Mouse (Mus musculus): Measurements from ENCODE around the gene Vkorc1l1.
"Not testable (repeated sequence)": the region's sequence is repeated elsewhere in the genome, so short reads cannot be mapped to it uniquely, and the experiment has no call there.

Vkorc1l1 gene

DNA sequence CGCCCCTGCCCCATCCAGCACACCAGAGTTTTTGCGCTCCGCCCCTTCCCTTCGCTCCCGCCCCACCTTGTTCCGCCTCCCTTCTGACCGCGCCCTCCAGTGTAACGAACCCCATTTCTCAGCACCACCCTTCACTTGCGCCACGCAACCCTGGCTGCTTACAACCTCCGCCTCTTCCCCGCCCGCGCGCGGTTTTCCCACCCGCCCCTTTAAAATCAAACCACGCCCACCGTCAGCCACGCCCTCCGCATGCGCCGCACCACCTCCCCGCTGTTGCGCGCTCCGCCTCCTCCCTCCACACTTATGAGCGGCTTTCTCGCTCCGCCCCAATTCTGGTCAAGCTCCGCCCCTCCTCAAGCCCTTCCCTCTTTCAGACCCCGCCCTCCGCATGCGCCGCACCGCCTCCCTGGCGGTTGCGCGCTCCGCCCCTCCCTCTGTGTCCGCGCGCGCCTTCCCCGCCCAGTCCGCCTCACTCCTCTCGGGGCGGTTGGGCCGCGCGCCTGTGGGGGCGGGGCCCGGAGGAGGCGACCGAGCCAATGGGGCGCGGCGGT is at the start of gene Vkorc1l1:
TSS of gene Vkorc1l1 (plus strand) at position 476 of the 551 bp plus-strand sequence.
- DNase-seq (ENCODE audit: low read depth in 1 of 2, low spot score in 2 of 2) = peak; percentile 97 to 99

DNA sequence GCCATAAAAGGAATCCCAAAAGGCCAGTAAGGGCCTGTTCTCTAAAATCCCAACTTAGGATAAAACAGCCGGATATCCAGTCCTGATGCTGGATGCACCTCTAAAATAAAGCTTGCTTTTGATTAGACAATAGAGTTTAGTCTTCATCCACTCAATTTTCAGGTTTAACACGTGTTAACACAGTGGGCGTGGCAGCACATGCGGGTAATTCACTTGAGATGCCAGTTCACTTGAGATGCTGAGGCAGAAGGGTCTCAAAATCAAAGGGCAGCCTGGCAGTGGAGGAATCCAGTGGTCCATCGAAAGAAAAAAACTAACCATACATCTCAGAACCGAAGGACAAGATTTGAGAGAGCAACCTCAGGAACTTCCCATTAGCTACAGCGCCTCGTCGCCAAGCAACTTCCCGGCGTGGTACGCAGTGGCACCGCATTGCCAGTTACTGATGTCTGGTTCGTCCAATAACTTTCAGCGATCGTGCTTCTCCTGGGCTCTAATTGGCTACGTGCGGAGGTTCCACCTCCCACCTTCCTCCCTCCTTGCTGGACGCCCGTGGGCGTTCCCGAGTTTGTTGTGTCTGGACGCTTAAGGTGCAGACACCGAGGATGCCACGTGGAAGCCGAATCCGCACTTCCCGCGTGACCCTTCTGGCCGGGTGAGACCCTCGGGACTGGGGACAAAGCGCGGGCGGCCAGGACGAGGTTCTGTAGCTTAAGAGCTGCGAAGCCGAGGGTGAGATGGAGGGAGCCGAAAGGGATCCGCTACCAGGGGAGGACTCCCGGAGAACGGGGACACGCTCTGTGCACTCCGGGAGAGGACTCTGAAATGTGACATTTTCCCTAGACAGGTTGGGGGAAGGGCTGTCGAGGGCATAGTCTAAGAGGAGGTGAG is 46.3 kb upstream of the Vkorc1l1 start, which contains the start of gene Zbed5:
TSS of gene Zbed5 (plus strand) at position 526 of the 891 bp plus-strand sequence.
- peak; percentile 46 to 69 for DNase-seq (ENCODE audit: low read depth in 1 of 2, low spot score in 2 of 2)

GRCm38 (mm10) chr5:129898449-129898848 is 43.3 kb upstream of the Vkorc1l1 start, which contains the start of gene Phkg1:
Gene Phkg1 (minus strand): TSS chr5:129898549.
- no peak for DNase-seq (ENCODE audit: low read depth in 1 of 2, low spot score in 2 of 2)

DNA sequence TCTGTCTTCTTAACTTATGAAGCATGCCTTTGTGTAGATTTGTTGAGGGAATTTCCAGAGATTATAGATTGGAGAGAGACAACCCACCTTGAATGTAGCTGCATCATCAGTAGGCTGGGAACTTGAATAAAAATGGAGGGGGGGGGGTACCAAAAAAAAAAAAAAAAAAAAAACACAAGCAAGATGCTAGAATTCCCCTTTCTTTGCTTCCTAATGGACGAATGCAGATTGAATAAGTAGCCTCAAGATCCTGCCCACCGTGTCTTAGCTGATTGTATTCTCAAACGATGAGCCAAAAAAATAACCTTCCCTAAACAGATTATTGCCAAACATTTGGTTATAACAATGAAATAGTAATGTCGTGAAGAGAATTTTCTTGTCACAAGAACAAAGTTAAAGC is 34.0 kb upstream of the Vkorc1l1 start:
- no peak for DNase-seq (ENCODE audit: low read depth in 1 of 2, low spot score in 2 of 2)

DNA sequence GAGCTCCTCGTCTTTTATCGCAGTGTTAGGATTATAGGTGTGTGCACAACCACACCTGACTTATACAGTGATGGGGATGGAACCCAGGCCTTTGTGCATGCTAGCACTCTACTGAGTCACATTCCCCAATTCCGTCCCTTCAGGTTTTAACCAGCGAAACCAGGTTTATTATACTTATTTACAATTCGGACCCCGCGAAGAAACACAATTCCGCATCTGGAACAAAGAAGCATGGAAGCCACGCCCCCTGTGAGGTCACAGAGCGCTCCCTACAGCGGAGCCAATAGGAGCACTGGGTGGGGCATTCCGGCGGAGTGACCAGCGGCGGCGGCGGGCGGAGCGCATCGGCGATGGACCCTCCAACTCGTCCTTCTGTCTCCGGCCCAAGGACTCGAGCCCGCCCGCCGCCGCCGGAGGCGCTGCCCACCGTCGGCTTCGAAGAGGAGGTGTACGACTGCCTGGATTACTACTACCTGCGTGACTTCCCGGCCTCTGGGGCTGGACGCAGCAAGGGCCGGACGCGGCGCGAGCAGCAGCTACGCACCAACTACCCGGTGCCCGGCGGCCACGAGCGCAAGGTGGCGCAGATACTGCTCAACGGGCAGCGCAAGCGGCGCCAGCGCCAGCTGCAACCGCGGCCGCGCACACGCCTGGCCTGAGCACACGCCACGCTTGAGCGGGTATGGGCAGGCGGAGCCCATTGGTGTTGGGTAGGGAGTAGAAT is 33.4 kb upstream of the Vkorc1l1 start, which contains the start of gene Nupr1l:
TSS of gene Nupr1l (plus strand) at position 299 of the 724 bp plus-strand sequence.
- DNase-seq (ENCODE audit: low read depth in 1 of 2, low spot score in 2 of 2) = peak; percentile 41 to 60

- no peak for DNase-seq (ENCODE audit: low read depth in 1 of 2, low spot score in 2 of 2)
Observed at GRCm38 (mm10) chr5:129909147-129909546, 32.6 kb upstream of the Vkorc1l1 start.

- no peak for DNase-seq (ENCODE audit: low read depth in 1 of 2, low spot score in 2 of 2)
Observed at GRCm38 (mm10) chr5:129909591-129909990, 32.2 kb upstream of the Vkorc1l1 start.

DNA sequence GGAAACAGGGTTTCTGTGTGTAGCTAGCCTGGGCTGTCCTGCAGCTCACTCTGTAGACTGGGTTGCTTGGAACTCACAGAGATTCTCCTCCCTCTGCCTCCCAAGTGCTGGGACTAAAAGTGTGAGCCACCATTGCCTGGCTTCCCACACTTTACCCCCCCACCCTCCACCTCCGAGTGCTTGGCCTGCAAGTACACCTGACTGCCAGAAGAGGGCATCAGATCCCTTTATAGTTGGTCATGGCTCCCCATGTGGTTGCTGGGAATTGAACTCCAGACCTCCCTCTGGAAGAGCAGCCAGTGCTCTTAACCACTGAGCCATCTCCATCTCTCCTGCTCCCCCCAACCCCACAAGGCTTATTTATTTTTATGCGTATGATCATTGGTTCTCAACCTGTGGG is 27.7 kb upstream of the Vkorc1l1 start:
- DNase-seq (ENCODE audit: low read depth in 1 of 2, low spot score in 2 of 2) = peak in 1 of 2 experiments; percentile 7

DNA sequence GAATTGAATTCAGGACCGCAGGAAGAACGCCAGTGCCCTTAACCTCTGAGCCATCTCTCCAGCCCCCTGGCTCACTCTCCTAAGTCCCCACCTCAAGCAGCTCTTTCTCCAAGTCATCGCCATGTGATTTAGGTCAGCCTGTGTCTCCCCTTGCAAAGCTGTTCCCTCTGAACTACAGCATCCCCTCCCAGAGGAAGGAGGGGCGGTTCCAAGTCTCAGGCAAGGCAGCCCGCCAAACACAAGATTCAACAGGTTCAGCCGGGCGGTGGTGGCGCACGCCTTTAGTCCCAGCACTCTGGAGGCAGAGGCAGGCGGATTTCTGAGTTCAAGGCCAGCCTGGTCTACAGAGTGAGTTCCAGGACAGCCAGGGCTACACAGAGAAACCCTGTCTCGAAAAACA is 26.3 kb upstream of the Vkorc1l1 start:
- not testable (repeated sequence) for DNase-seq (ENCODE audit: low read depth in 1 of 2, low spot score in 2 of 2)

DNA sequence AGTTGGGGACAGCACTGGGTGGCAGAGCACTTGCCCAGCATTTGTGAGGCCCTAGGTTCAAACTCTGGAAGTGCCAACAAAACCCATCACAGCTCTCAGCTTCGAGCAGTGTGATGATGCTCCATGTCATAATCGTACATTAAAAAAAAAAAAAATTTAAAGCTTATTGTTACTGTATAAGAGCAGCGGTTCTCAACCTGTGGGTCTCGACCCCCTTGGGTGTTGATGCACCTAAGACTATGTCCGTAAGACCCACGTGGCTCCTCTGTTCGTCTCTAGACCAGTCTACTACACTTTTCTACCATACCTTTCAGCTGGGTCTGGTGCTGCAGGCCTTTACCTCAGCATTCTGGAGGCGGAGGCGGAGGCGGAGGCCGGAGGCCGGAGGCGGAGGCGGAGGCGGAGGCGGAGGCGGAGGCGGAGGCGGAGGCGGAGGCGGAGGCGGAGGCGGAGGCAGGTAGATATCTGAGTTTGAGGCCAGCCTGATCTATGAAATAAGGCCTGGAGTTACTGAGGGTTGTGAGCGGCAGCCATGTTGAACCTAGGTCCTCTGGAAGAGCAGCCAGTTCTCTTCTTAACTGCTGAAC is 23.6 kb upstream of the Vkorc1l1 start:
- DNase-seq (ENCODE audit: low read depth in 1 of 2, low spot score in 2 of 2) = no peak

GRCm38 (mm10) chr5:129918752-129919151 is 23.0 kb upstream of the Vkorc1l1 start:
- DNase-seq (ENCODE audit: low read depth in 1 of 2, low spot score in 2 of 2) = no peak

GRCm38 (mm10) chr5:129919320-129919719 is 22.4 kb upstream of the Vkorc1l1 start:
- DNase-seq (ENCODE audit: low read depth in 1 of 2, low spot score in 2 of 2) = no peak

GRCm38 (mm10) chr5:129921972-129922371 is 19.8 kb upstream of the Vkorc1l1 start:
- no peak for DNase-seq (ENCODE audit: low read depth in 1 of 2, low spot score in 2 of 2)

- no peak for DNase-seq (ENCODE audit: low read depth in 1 of 2, low spot score in 2 of 2)
Observed at GRCm38 (mm10) chr5:129924820-129925452, 16.8 kb upstream of the Vkorc1l1 start.

DNA sequence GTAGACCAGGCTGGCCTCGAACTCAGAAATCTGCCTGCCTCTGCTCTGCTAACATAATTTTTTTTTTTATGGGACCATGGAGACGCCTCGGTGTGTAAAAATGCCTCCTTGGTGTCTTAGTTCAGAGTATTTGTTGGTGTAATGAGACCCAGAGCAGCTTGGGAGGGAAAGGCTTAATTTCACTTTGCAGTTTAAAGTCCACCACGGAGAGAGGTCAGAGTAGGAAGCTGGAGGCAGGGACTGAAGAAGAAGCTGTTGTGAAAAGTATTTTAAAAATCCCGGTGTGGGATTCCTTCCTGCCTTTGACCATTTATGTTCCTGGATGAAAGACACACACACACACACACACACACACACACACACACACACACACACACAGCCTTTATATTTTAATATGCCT is 15.8 kb upstream of the Vkorc1l1 start:
- DNase-seq (ENCODE audit: low read depth in 1 of 2, low spot score in 2 of 2) = no peak

GRCm38 (mm10) chr5:129929924-129930855 is 11.6 kb upstream of the Vkorc1l1 start:
- DNase-seq (ENCODE audit: low read depth in 1 of 2, low spot score in 2 of 2) = no peak

DNA sequence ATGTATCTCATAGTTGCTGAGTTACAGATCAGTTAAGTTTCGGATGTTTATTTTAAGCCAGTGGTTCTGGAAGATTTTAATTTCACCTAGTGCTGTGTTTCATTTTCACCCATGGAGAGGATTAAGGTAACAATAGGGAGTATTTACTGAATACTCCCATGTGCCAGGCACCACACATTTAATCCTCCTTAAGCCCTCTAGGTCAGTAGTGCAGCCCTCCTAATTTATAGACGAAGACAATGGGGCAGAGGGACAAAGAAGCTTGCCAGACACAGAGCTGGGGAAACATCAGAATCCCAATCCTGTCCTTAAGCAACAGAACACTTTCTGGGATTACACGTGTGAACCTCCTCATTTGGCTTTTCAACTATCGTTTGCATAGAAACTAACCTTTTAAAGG is 4.8 kb upstream of the Vkorc1l1 start:
- no peak for DNase-seq (ENCODE audit: low read depth in 1 of 2, low spot score in 2 of 2)

DNA sequence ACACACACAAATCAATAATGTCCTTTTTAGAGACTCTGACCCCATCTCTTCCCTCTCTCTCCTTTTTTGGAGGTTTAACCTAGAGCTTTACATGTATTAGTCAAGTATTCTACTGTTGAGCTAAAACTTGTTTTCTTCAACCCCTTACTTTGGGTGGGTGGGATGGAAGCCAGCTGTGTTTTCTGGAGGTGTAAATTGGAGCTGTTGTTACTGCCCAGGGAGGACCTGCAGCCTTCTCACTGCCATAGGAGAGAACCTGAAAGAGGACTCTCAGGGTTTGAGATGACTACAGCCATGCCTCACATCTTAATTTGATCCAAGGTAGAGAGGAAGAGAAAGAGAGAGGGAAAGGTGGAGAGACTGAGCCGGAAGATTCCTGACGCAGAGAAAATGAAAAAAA is 1.5 kb upstream of the Vkorc1l1 start:
- no peak for DNase-seq (ENCODE audit: low read depth in 1 of 2, low spot score in 2 of 2)

DNA sequence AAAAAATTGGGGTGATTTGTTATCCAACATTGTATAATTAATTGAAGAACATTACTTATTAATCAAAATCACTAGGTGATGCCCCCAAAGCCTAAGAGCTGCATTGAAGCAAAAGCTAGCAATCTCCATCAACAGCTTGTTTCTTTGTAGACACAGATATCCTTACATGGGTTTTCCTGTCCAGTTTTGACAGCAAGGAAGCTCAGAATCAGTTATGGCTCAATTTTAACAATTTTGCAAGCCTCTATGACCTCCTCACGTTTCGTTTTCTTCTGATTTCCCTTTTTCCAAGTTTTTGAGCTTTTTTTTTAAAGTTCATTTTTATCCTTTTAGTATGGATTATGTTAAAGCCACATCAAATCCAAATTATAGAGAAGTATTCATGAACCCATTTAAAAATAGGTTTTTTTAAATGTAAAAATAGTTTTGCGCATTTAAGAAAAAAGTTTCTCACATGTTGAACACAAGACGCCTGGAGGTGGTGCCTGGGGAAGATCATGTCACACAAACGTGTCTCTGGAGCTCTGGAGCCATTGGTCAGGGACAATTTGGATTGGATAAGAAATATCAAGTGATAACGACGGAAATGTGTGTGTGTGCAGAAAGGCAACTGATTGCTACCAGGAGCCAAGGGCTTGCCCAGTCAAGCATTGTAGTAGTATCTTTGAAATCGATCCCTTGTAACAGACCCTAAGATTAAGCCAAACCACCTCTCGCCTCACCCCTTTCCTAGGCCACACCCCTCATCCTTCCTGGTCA is 855 bp upstream of the Vkorc1l1 start:
- no peak for DNase-seq (ENCODE audit: low read depth in 1 of 2, low spot score in 2 of 2)
